Mouse (Mus musculus): ENCODE measurements around the gene Fam3c. TPM values are rescaled to one million over a fixed set of nuclear protein-coding genes. Genes with fewer than 3 reads are reported as not detected.

Gene Fam3c
- polyA plus RNA-seq, 1 experiment, result 84.3 TPM

- Histone ChIP-seq H3K27me3 (ENCODE audit: control insufficient read depth, insufficient read depth, low read length, poor library complexity, severe bottlenecking) (peaks cover 2% of the 10 kb centered on the region; the same call in 1 of the 2 replicates), H3K27ac (ENCODE audit: insufficient read depth, low read length) (no peak overlapping the region), H3K9me3 (replicated peaks; ENCODE audit: control insufficient read depth, insufficient read depth, low read length, poor library complexity, severe bottlenecking) (no peaks in the 10 kb centered on the region), H3K4me3 (ENCODE audit: low read depth, low read length) (no peak overlapping the region), H3K9ac (ENCODE audit: low read depth, poor library complexity, severe bottlenecking) (no peak overlapping the region), H3K4me1 (ENCODE audit: control insufficient read depth, insufficient read depth, low read length) (no peaks in the 10 kb centered on the region), H3K36me3 (ENCODE audit: control insufficient read depth, insufficient read depth, low read length, poor library complexity, severe bottlenecking) (no peaks in the 10 kb centered on the region)
- TF ChIP-seq EP300 (IDR thresholded peaks at IDR 0.05; ENCODE audit: insufficient read depth, low read depth, low read length) (no peak), CTCF (IDR thresholded peaks at IDR 0.05; ENCODE audit: low read depth, low read length) (no peak), POLR2A (IDR thresholded peaks at IDR 0.05; ENCODE audit: insufficient read depth, low read length) (no peak)
Observed at GRCm38 (mm10) chr6:22297028-22297427, 59.0 kb downstream of the Fam3c start.

GRCm38 (mm10) chr6:22293922-22294321, 62.1 kb downstream of the Fam3c start:
- no peak for TF ChIP-seq EP300 (IDR thresholded peaks at IDR 0.05; ENCODE audit: insufficient read depth, low read depth, low read length)
- no peak for TF ChIP-seq CTCF (IDR thresholded peaks at IDR 0.05; ENCODE audit: low read depth, low read length)
- TF ChIP-seq POLR2A (IDR thresholded peaks at IDR 0.05; ENCODE audit: insufficient read depth, low read length), result no peak
- no peak overlapping the region for H3K4me3 ChIP-seq (ENCODE audit: low read depth, low read length)
- H3K27ac ChIP-seq (ENCODE audit: insufficient read depth, low read length), result no peak overlapping the region
- no peaks in the 10 kb centered on the region for H3K9me3 ChIP-seq (replicated peaks; ENCODE audit: control insufficient read depth, insufficient read depth, low read length, poor library complexity, severe bottlenecking)
- no peak overlapping the region for H3K9ac ChIP-seq (ENCODE audit: low read depth, poor library complexity, severe bottlenecking)
- H3K36me3 ChIP-seq (ENCODE audit: control insufficient read depth, insufficient read depth, low read length, poor library complexity, severe bottlenecking), result no peaks in the 10 kb centered on the region
- no peaks in the 10 kb centered on the region for H3K4me1 ChIP-seq (ENCODE audit: control insufficient read depth, insufficient read depth, low read length)
- peaks cover 4% of the 10 kb centered on the region; the same call in 1 of the 2 replicates for H3K27me3 ChIP-seq (ENCODE audit: control insufficient read depth, insufficient read depth, low read length, poor library complexity, severe bottlenecking)

- H3K27me3 ChIP-seq (ENCODE audit: control insufficient read depth, insufficient read depth, low read length, poor library complexity, severe bottlenecking), result peaks cover 4% of the 10 kb centered on the region; the same call in 1 of the 2 replicates
- H3K27ac ChIP-seq (ENCODE audit: insufficient read depth, low read length), result no peak overlapping the region
- no peak for TF ChIP-seq EP300 (IDR thresholded peaks at IDR 0.05; ENCODE audit: insufficient read depth, low read depth, low read length)
Observed at GRCm38 (mm10) chr6:22292056-22292455, 64.0 kb downstream of the Fam3c start.

GRCm38 (mm10) chr6:22290790-22291189, 65.3 kb downstream of the Fam3c start:
- Histone ChIP-seq H3K9ac (ENCODE audit: low read depth, poor library complexity, severe bottlenecking) (no peak overlapping the region), H3K9me3 (replicated peaks; ENCODE audit: control insufficient read depth, insufficient read depth, low read length, poor library complexity, severe bottlenecking) (no peaks in the 10 kb centered on the region), H3K4me1 (ENCODE audit: control insufficient read depth, insufficient read depth, low read length) (no peaks in the 10 kb centered on the region), H3K27ac (ENCODE audit: insufficient read depth, low read length) (no peak overlapping the region), H3K27me3 (ENCODE audit: control insufficient read depth, insufficient read depth, low read length, poor library complexity, severe bottlenecking) (peaks cover 4% of the 10 kb centered on the region; the same call in 1 of the 2 replicates), H3K36me3 (ENCODE audit: control insufficient read depth, insufficient read depth, low read length, poor library complexity, severe bottlenecking) (no peaks in the 10 kb centered on the region), H3K4me3 (ENCODE audit: low read depth, low read length) (no peak overlapping the region)
- TF ChIP-seq POLR2A (IDR thresholded peaks at IDR 0.05; ENCODE audit: insufficient read depth, low read length) (no peak), CTCF (IDR thresholded peaks at IDR 0.05; ENCODE audit: low read depth, low read length) (no peak), EP300 (IDR thresholded peaks at IDR 0.05; ENCODE audit: insufficient read depth, low read depth, low read length) (no peak)

More at GRCm38 (mm10) chr6:22292056-22292455, 64.0 kb downstream of the Fam3c start:
- Histone ChIP-seq H3K36me3 (ENCODE audit: control insufficient read depth, insufficient read depth, low read length, poor library complexity, severe bottlenecking) (no peaks in the 10 kb centered on the region), H3K9ac (ENCODE audit: low read depth, poor library complexity, severe bottlenecking) (no peak overlapping the region), H3K9me3 (replicated peaks; ENCODE audit: control insufficient read depth, insufficient read depth, low read length, poor library complexity, severe bottlenecking) (no peaks in the 10 kb centered on the region), H3K4me1 (ENCODE audit: control insufficient read depth, insufficient read depth, low read length) (no peaks in the 10 kb centered on the region), H3K4me3 (ENCODE audit: low read depth, low read length) (no peak overlapping the region)

- TF ChIP-seq EP300 (IDR thresholded peaks at IDR 0.05; ENCODE audit: insufficient read depth, low read depth, low read length) (no peak), POLR2A (IDR thresholded peaks at IDR 0.05; ENCODE audit: insufficient read depth, low read length) (no peak), CTCF (IDR thresholded peaks at IDR 0.05; ENCODE audit: low read depth, low read length) (no peak)
- no peak overlapping the region for H3K27ac ChIP-seq (ENCODE audit: insufficient read depth, low read length)
- no peaks in the 10 kb centered on the region for H3K36me3 ChIP-seq (ENCODE audit: control insufficient read depth, insufficient read depth, low read length, poor library complexity, severe bottlenecking)
- H3K9me3 ChIP-seq (replicated peaks; ENCODE audit: control insufficient read depth, insufficient read depth, low read length, poor library complexity, severe bottlenecking), result no peaks in the 10 kb centered on the region
- H3K4me3 ChIP-seq (ENCODE audit: low read depth, low read length), result peak overlapping the region; percentile 31; the same call in 1 of the 2 replicates
- no peak overlapping the region for H3K9ac ChIP-seq (ENCODE audit: low read depth, poor library complexity, severe bottlenecking)
- peaks cover 4% of the 10 kb centered on the region; the same call in 1 of the 2 replicates for H3K27me3 ChIP-seq (ENCODE audit: control insufficient read depth, insufficient read depth, low read length, poor library complexity, severe bottlenecking)
- no peaks in the 10 kb centered on the region for H3K4me1 ChIP-seq (ENCODE audit: control insufficient read depth, insufficient read depth, low read length)
Observed at GRCm38 (mm10) chr6:22289461-22290021, 66.5 kb downstream of the Fam3c start.

- no peak overlapping the region for H3K9ac ChIP-seq (ENCODE audit: low read depth, poor library complexity, severe bottlenecking)
- no peaks in the 10 kb centered on the region for H3K4me1 ChIP-seq (ENCODE audit: control insufficient read depth, insufficient read depth, low read length)
- no peak overlapping the region for H3K27ac ChIP-seq (ENCODE audit: insufficient read depth, low read length)
- peaks cover 4% of the 10 kb centered on the region; the same call in 1 of the 2 replicates for H3K27me3 ChIP-seq (ENCODE audit: control insufficient read depth, insufficient read depth, low read length, poor library complexity, severe bottlenecking)
- peak overlapping the region; percentile 31 for H3K4me3 ChIP-seq (ENCODE audit: low read depth, low read length)
- H3K36me3 ChIP-seq (ENCODE audit: control insufficient read depth, insufficient read depth, low read length, poor library complexity, severe bottlenecking), result no peaks in the 10 kb centered on the region
- TF ChIP-seq CTCF (IDR thresholded peaks at IDR 0.05; ENCODE audit: low read depth, low read length) (peak; percentile 14), POLR2A (IDR thresholded peaks at IDR 0.05; ENCODE audit: insufficient read depth, low read length) (no peak), EP300 (IDR thresholded peaks at IDR 0.05; ENCODE audit: insufficient read depth, low read depth, low read length) (no peak)
- H3K9me3 ChIP-seq (replicated peaks; ENCODE audit: control insufficient read depth, insufficient read depth, low read length, poor library complexity, severe bottlenecking), result no peaks in the 10 kb centered on the region
Observed at GRCm38 (mm10) chr6:22288737-22289460, 67.1 kb downstream of the Fam3c start.
